Mouse (Mus musculus) gastrocnemius, postnatal 14 days (tissue): ENCODE measurements at regions not wholly inside any gene's neighbourhood (a gene's known extent, or its start where the extent isn't known, plus 50 kb on each side); places are given as distances from the start of the nearest gene placed in this dataset.

ENCODE experiments used
- DNase-seq: peaks from one replicate; pipeline ENCODE4 v3.0.0; 2021; ENCODE audit warnings: mixed read lengths
- intact Hi-C: fragments of 180-260 bp; cut with DNase I; formaldehyde crosslinking; loops from one replicate; pipeline ENCODE4 v1.15.1; 2025; ENCODE audit warnings: low total_unique reads

GRCm38 (mm10) chr14:80418810-80419325, 435.0 kb downstream of the Olfm4 start:
- intact Hi-C loops: loop anchor here (5.0 kb wide), 1 partner anchor 73 kb away; no protein-coding TSS in a partner anchor
- no peak for DNase-seq

GRCm38 (mm10) chr14:80443820-80444219, 459.9 kb downstream of the Olfm4 start:
- DNase-seq: no peak
- intact Hi-C loops: no loop called here

- no peak for DNase-seq
- intact Hi-C loops: no loop called here
These were observed 487.6 kb downstream of the Olfm4 start for GRCm38 (mm10) chr14:80471470-80471869.

- intact Hi-C loops: no loop called here
These were observed 496.0 kb downstream of the Olfm4 start for GRCm38 (mm10) chr14:80479918-80480317.

GRCm38 (mm10) chr14:80482771-80483170, 498.9 kb downstream of the Olfm4 start:
- no peak for DNase-seq
- intact Hi-C loops: no loop called here

More at GRCm38 (mm10) chr14:80479918-80480317, 496.0 kb downstream of the Olfm4 start:
- no peak for DNase-seq

- no peak for DNase-seq
- intact Hi-C loops: no loop called here
These were observed 500.4 kb downstream of the Olfm4 start for GRCm38 (mm10) chr14:80484256-80484655.

- intact Hi-C loops: no loop called here
- DNase-seq: no peak
These were observed 501.3 kb downstream of the Olfm4 start for GRCm38 (mm10) chr14:80485149-80485548.

- intact Hi-C loops: no loop called here
- DNase-seq: no peak
These were observed 502.7 kb downstream of the Olfm4 start for GRCm38 (mm10) chr14:80486605-80487004.

GRCm38 (mm10) chr14:80492043-80492900, 508.4 kb downstream of the Olfm4 start:
- intact Hi-C loops: loop anchor here (5.0 kb wide), 1 partner anchor 75 kb away; no protein-coding TSS in a partner anchor
- DNase-seq: no peak

- intact Hi-C loops: loop anchor here (5.0 kb wide), 1 partner anchor 76 kb away; no protein-coding TSS in a partner anchor
- no peak for DNase-seq
These were observed 509.0 kb downstream of the Olfm4 start for GRCm38 (mm10) chr14:80492901-80493279.

- intact Hi-C loops: no loop called here
- no peak for DNase-seq
These were observed 520.5 kb downstream of the Olfm4 start for GRCm38 (mm10) chr14:80504351-80504750.

GRCm38 (mm10) chr14:80516626-80517025, 532.7 kb downstream of the Olfm4 start:
- no peak for DNase-seq
- intact Hi-C loops: no loop called here

GRCm38 (mm10) chr14:80521216-80521615, 537.3 kb downstream of the Olfm4 start:
- DNase-seq: no peak
- intact Hi-C loops: no loop called here

- intact Hi-C loops: no loop called here
- no peak for DNase-seq
These were observed 537.8 kb downstream of the Olfm4 start for GRCm38 (mm10) chr14:80521631-80522030.

- DNase-seq: no peak
- intact Hi-C loops: no loop called here
These were observed 538.7 kb downstream of the Olfm4 start for GRCm38 (mm10) chr14:80522536-80522935.

- intact Hi-C loops: no loop called here
- DNase-seq: no peak
These were observed 544.6 kb downstream of the Olfm4 start for GRCm38 (mm10) chr14:80528419-80529028.

- DNase-seq: no peak
- intact Hi-C loops: no loop called here
These were observed 552.3 kb downstream of the Olfm4 start for GRCm38 (mm10) chr14:80536044-80536745.

GRCm38 (mm10) chr14:80559950-80560349, 576.1 kb downstream of the Olfm4 start:
- DNase-seq: no peak
- intact Hi-C loops: no loop called here
